Mouse (Mus musculus) CH12.LX (cell line): ENCODE results near the gene Scfd2.

Experiments
- BHLHE40 ChIP-seq: IDR thresholded peaks from 2 replicates; pipeline ENCODE4 v1.6.1; 2011; ENCODE audit warnings: mild to moderate bottlenecking, low read depth, low read length, improper control_type of control experiment
- CTCF ChIP-seq, 2 experiments: IDR thresholded peaks in 1 of 2; conservative IDR thresholded peaks in 1 of 2; 2 replicates each; pipeline ENCODE4 v1.5.1; 2011 to 2012; ENCODE audit warnings: low read depth in 2 of 2, low read length in 2 of 2, improper control_type of control experiment in 1 of 2, inconsistent platforms in 1 of 2, mild to moderate bottlenecking in 1 of 2, moderate library complexity in 1 of 2
- ELF1 ChIP-seq: IDR thresholded peaks from 2 replicates; pipeline ENCODE4 v1.6.1; 2014; ENCODE audit warnings: low read depth, mild to moderate bottlenecking, inconsistent platforms, low read length, improper control_type of control experiment
- NELFE ChIP-seq: IDR thresholded peaks from 2 replicates; pipeline ENCODE4 v1.6.1; 2011; ENCODE audit warnings: low read depth, low read length, improper control_type of control experiment
- POLR2A ChIP-seq: IDR thresholded peaks from 2 replicates; pipeline ENCODE4 v1.6.1; 2011; ENCODE audit warnings: low read depth, mild to moderate bottlenecking, improper control_type of control experiment, low read length
- TCF12 ChIP-seq: IDR thresholded peaks from 2 replicates; pipeline ENCODE4 v1.6.1; 2014; ENCODE audit warnings: low read depth, mild to moderate bottlenecking, inconsistent platforms, low read length, improper control_type of control experiment
- UBTF ChIP-seq: IDR thresholded peaks from 2 replicates; pipeline ENCODE4 v1.6.1; 2012; ENCODE audit warnings: low read depth, mild to moderate bottlenecking, inconsistent platforms, low read length, improper control_type of control experiment, moderate library complexity
- USF1 ChIP-seq: IDR thresholded peaks from 2 replicates; pipeline ENCODE4 v1.6.1; 2014; ENCODE audit warnings: low read depth, mild to moderate bottlenecking, inconsistent platforms, low read length, improper control_type of control experiment
- USF2 ChIP-seq: conservative IDR thresholded peaks from 2 replicates; pipeline ENCODE4 v1.6.1; 2011; ENCODE audit warnings: low read depth, low read length, improper control_type of control experiment
- ZMIZ1 ChIP-seq: IDR thresholded peaks from 2 replicates; pipeline ENCODE4 v1.6.1; 2012; ENCODE audit warnings: low read depth, mild to moderate bottlenecking, inconsistent platforms, low read length, improper control_type of control experiment

GRCm38 (mm10) chr5:74158929-74159632, 372.5 kb downstream of the Scfd2 start:
- TF ChIP-seq CTCF (conservative IDR thresholded peaks at IDR 0.05 in 1 of 2, IDR thresholded peaks at IDR 0.05 in 1 of 2; ENCODE audit: low read depth in 2 of 2, low read length in 2 of 2): no peak
- no peak for TF ChIP-seq ELF1
- no peak for TF ChIP-seq USF1
- TF ChIP-seq NELFE: no peak
- TF ChIP-seq POLR2A: no peak
- no peak for TF ChIP-seq USF2
- no peak for TF ChIP-seq BHLHE40
- no peak for TF ChIP-seq TCF12
- TF ChIP-seq ZMIZ1: no peak
- no peak for TF ChIP-seq UBTF
